Mouse (Mus musculus) layer of hippocampus, adult 9-10 months (tissue): Measurements from ENCODE around the gene Magea4.

Experiments
- DNase-seq: peaks from one replicate; pipeline ENCODE4 v3.0.0; 2022; ENCODE audit warnings: low spot score

The Magea4 gene

DNA sequence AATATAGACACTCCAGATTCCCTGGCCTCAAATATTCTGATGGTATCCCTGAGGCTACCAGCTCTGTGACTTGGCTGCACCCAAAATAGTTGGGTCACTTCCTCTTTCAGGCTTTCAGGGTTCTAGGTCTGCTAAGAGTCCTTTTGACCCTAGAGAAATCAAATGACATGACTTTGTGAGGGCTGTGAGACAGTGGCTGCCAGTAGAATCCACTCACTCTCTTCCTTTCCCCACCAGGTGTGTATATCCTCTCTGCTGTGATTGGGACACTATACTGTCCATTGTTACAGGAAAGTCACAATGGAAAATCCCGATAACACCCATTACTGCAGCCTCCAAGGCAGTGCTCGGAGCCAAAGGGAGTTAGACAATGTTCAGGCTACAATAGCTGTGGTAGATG lies at the start of gene Magea4:
TSS of gene Magea4 (plus strand) at position 301 of the 400 bp plus-strand sequence.
- no peak for DNase-seq

DNA sequence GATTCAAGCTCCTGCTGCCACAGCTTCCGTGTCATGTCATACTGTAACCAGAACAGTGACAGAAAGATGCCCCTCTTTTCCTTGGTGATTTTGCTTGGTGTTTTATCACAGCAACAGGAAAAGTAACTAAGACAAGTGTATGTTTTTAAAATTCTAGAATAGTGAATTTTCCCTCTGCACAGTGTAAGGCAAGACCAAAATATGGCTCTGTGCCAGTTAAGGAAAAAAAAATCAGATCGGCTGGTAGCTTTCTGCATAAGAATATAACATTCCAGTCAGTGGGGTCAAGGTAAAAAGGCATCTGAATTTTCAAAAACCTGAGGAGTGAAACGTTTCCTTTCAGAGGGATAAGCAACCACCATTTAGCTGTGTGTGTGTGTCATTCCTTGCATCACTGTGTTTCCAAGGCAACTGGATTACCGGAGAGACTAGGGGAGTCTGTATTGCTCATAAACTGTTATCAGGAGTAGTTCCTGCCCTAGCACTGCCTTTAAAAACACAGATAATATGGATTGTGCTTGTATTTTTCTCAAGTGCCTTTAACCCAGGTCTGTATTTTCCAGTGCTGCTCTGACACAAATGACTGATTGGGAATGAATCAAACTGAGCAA lies 18.8 kb upstream of the Magea4 start:
- no peak for DNase-seq

DNA sequence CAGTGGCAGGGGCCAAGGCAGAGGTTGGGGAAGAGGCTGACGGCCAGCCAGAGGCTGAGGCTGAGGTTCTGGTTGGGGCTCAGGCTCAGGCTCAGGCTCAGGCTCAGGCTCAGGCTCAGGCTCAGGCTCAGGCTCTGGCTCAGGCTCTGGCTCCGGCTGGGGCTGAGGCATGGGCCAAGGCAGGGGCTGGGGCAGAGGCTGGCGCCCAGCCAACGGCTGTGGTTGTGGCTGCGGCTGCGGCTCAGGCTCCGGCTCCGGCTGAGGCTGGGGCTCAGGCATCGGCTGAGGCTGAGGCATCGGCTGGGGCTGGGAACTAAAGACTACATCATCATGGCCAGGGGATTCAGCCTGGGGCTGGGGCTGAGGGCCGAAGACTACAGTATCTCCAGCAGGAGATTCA lies 48.8 kb downstream of the Magea4 start:
- DNase-seq: no peak
